Mouse (Mus musculus) lung, embryonic 16.5 days (tissue): ENCODE data around the gene Sltm. TPM values are rescaled to one million over a fixed set of nuclear protein-coding genes. Genes with fewer than 3 reads are reported as not detected.
A peak's percentile ranks its signal among the peaks of the same experiment; 100 is the strongest.

Experiments
- ATAC-seq: fragments of 200-750 bp; cut with Nextera tagmentation; 2 replicates; pipeline ENCODE4 v1.8.0; 2017; ENCODE audit warnings: low read depth, mild to moderate bottlenecking, moderate library complexity
- H3K27ac ChIP-seq: fragments of 300-500 bp; sonication (generic); 2 replicates; pipeline ENCODE4 v1.5.1; 2014; ENCODE audit warnings: mild to moderate bottlenecking, control low read depth, low read length
- H3K27me3 ChIP-seq: fragments of 300-500 bp; sonication (generic); 2 replicates; pipeline ENCODE4 v1.6.1; 2014; ENCODE audit warnings: low read depth, low read length, mixed read lengths; ENCODE audit not compliant: control insufficient read depth, insufficient read depth
- H3K36me3 ChIP-seq: fragments of 300-500 bp; sonication (generic); 2 replicates; pipeline ENCODE4 v1.6.1; 2014; ENCODE audit warnings: low read length; ENCODE audit not compliant: control insufficient read depth, insufficient read depth
- H3K4me1 ChIP-seq: fragments of 300-500 bp; sonication (generic); replicated peaks from 2 replicates; pipeline ENCODE4 v1.6.1; 2014; ENCODE audit warnings: low read length, mixed read lengths; ENCODE audit not compliant: control insufficient read depth, insufficient read depth
- H3K4me2 ChIP-seq: fragments of 300-500 bp; sonication (generic); 2 replicates; pipeline ENCODE4 v1.6.1; 2014; ENCODE audit warnings: low read depth, low read length, control low read depth
- H3K4me3 ChIP-seq: fragments of 300-500 bp; sonication (generic); 2 replicates; pipeline ENCODE4 v1.5.1; 2014; ENCODE audit warnings: mild to moderate bottlenecking, low read length, control low read depth
- H3K9ac ChIP-seq: fragments of 300-500 bp; sonication (generic); 2 replicates; pipeline ENCODE4 v1.6.1; 2014; ENCODE audit warnings: low read length, control low read depth
- H3K9me3 ChIP-seq: fragments of 300-500 bp; sonication (generic); 2 replicates; pipeline ENCODE4 v1.6.1; 2016; ENCODE audit warnings: low read length; ENCODE audit not compliant: control insufficient read depth
- WGBS: fragments of 180-500 bp; shearing (Covaris S2); extraction: QIAGEN DNeasy Blood & Tissue Kit; methylation state at CpG from one replicate; pipeline ENCODE4 v1.1.7; 2014; 5-methylcytosine and 5-hydroxymethylcytosine counted together
- polyA plus RNA-seq: library from polyadenylated mRNA; unstranded; fragments of >200 nt; fragmentation: Nextera tagmentation; extraction: Ambion mirVana; gene quantifications from 2 replicates; pipeline ENCODE4 v1.2.1, GENCODE M21; 2015

The Sltm gene
- polyA plus RNA-seq, 1 experiment from 2014 or later, result 51.6 TPM

- Histone ChIP-seq H3K4me2 (no peak overlapping the region), H3K9me3 (no peaks in the 10 kb centered on the region), H3K9ac (no peak overlapping the region), H3K27me3 (no peaks in the 10 kb centered on the region), H3K27ac (peak overlapping the region; percentile 28; the same call in 1 of the 2 replicates), H3K4me3 (no peak overlapping the region), H3K4me1 (no peaks in the 10 kb centered on the region; the same call in 1 of the 2 replicates), H3K36me3 (peaks cover 10% of the 10 kb centered on the region; the same call in 1 of the 2 replicates)
- WGBS, result 64% methylated on average over 8 of the region's 8 CpGs
- ATAC-seq, result peak; percentile 74; the same call in 1 of the 2 replicates
These were observed 27.8 kb downstream of the Sltm start for GRCm38 (mm10) chr9:70570351-70570750.

GRCm38 (mm10) chr9:70578123-70578522 lies 35.6 kb downstream of the Sltm start:
- no peaks in the 10 kb centered on the region for H3K9me3 ChIP-seq
- no peaks in the 10 kb centered on the region for H3K27me3 ChIP-seq
- peaks cover 34% of the 10 kb centered on the region for H3K36me3 ChIP-seq
- H3K4me1 ChIP-seq, result no peaks in the 10 kb centered on the region
- 86% methylated on average over 2 of the region's 2 CpGs for WGBS
- ATAC-seq, result no peak
- H3K4me2 ChIP-seq, result no peak overlapping the region
- H3K9ac ChIP-seq, result no peak overlapping the region
- no peak overlapping the region for H3K27ac ChIP-seq
- H3K4me3 ChIP-seq, result no peak overlapping the region

GRCm38 (mm10) chr9:70580956-70581355 lies 38.4 kb downstream of the Sltm start:
- Histone ChIP-seq H3K9ac (no peak overlapping the region), H3K4me2 (no peak overlapping the region), H3K27me3 (no peaks in the 10 kb centered on the region), H3K4me3 (no peak overlapping the region), H3K27ac (no peak overlapping the region), H3K4me1 (no peaks in the 10 kb centered on the region), H3K36me3 (peaks cover 30% of the 10 kb centered on the region), H3K9me3 (no peaks in the 10 kb centered on the region)
- whole genome bisulfite sequencing, result 79% methylated on average over 5 of the region's 5 CpGs
- no peak for ATAC-seq

- 67% methylated on average over 14 of the region's 14 CpGs for WGBS
- H3K27me3 ChIP-seq, result no peaks in the 10 kb centered on the region
- H3K27ac ChIP-seq, result no peak overlapping the region
- ATAC-seq, result no peak
- no peak overlapping the region for H3K9ac ChIP-seq
- no peak overlapping the region for H3K4me3 ChIP-seq
- H3K4me1 ChIP-seq, result no peaks in the 10 kb centered on the region
- no peaks in the 10 kb centered on the region for H3K9me3 ChIP-seq
- no peak overlapping the region for H3K4me2 ChIP-seq
- H3K36me3 ChIP-seq, result peaks cover 55% of the 10 kb centered on the region
These were observed 42.1 kb downstream of the Sltm start for GRCm38 (mm10) chr9:70584641-70585040.

- Histone ChIP-seq H3K27me3 (no peaks in the 10 kb centered on the region), H3K4me3 (no peak overlapping the region), H3K9me3 (no peaks in the 10 kb centered on the region), H3K4me1 (no peaks in the 10 kb centered on the region), H3K9ac (no peak overlapping the region), H3K4me2 (no peak overlapping the region), H3K36me3 (peaks cover 57% of the 10 kb centered on the region), H3K27ac (no peak overlapping the region)
- WGBS, result 44% methylated on average over 5 of the region's 5 CpGs
- ATAC-seq, result no peak
These were observed 42.6 kb downstream of the Sltm start for GRCm38 (mm10) chr9:70585172-70585571.

GRCm38 (mm10) chr9:70587171-70587570 lies 44.6 kb downstream of the Sltm start:
- no peak for ATAC-seq
- Histone ChIP-seq H3K9me3 (no peaks in the 10 kb centered on the region), H3K27ac (no peak overlapping the region), H3K36me3 (peaks cover 51% of the 10 kb centered on the region), H3K4me1 (no peaks in the 10 kb centered on the region), H3K4me2 (no peak overlapping the region), H3K9ac (no peak overlapping the region), H3K27me3 (no peaks in the 10 kb centered on the region), H3K4me3 (no peak overlapping the region)
- WGBS, result 92% methylated on average over 5 of the region's 5 CpGs

GRCm38 (mm10) chr9:70590775-70591174 lies 48.2 kb downstream of the Sltm start:
- H3K4me1 ChIP-seq, result no peaks in the 10 kb centered on the region
- H3K9me3 ChIP-seq, result no peaks in the 10 kb centered on the region
- 90% methylated on average over 4 of the region's 4 CpGs for WGBS
- peaks cover 54% of the 10 kb centered on the region for H3K36me3 ChIP-seq
- ATAC-seq, result no peak
- H3K4me2 ChIP-seq, result no peak overlapping the region
- no peak overlapping the region for H3K4me3 ChIP-seq
- no peak overlapping the region for H3K9ac ChIP-seq
- no peak overlapping the region for H3K27ac ChIP-seq
- H3K27me3 ChIP-seq, result no peaks in the 10 kb centered on the region

- Histone ChIP-seq H3K27me3 (no peaks in the 10 kb centered on the region), H3K4me3 (no peak overlapping the region), H3K36me3 (peaks cover 49% of the 10 kb centered on the region), H3K4me2 (no peak overlapping the region), H3K9me3 (no peaks in the 10 kb centered on the region), H3K9ac (no peak overlapping the region), H3K4me1 (no peaks in the 10 kb centered on the region), H3K27ac (no peak overlapping the region)
- 53% methylated on average over 9 of the region's 9 CpGs for WGBS
- no peak for ATAC-seq
These were observed 48.9 kb downstream of the Sltm start for GRCm38 (mm10) chr9:70591486-70591885.

- Histone ChIP-seq H3K4me2 (no peak overlapping the region), H3K27me3 (no peaks in the 10 kb centered on the region), H3K4me1 (no peaks in the 10 kb centered on the region), H3K36me3 (0 out of 2 replicates have a peak, but pooled peaks cover 3% of the 10 kb centered on the region), H3K9ac (no peak overlapping the region), H3K9me3 (no peaks in the 10 kb centered on the region), H3K27ac (no peak overlapping the region), H3K4me3 (no peak overlapping the region)
- ATAC-seq, result no peak
- WGBS, result 78% methylated on average over 2 of the region's 2 CpGs
These were observed 55.7 kb downstream of the Sltm start for GRCm38 (mm10) chr9:70598271-70598670.
